Mouse (Mus musculus): Measurements from ENCODE around the gene Blmh.

DNA sequence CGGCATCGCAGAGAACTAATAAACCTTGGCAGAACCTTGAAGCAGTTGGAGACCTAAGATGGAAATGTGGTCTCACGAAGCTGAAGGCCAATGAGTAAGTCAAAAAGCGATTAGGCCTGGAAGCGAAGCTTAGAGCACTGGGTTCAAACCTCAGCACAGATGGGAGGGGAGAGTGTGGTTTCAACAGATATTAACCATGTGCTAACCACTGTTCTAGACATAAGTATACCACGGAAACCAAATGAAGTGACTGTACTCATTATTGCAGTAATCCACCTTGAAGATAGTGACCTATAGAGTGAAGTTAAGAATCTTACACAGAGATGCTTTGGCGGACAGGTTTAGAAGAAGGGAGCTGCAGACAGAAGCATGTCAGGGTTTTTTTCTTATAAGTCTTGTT lies 33.4 kb upstream of the Blmh start:
- TF ChIP-seq CTCF (IDR thresholded peaks at IDR 0.05; ENCODE audit: borderline replicate concordance, insufficient read depth, low read length), result no peak
- no peak for TF ChIP-seq POLR2A (IDR thresholded peaks at IDR 0.05; ENCODE audit: low read depth, low read length)

Data from embryonic fibroblast, embryonic 13.5 days (primary cell).